Mouse (Mus musculus): ENCODE results near the gene Col6a1.

The Col6a1 gene

DNA sequence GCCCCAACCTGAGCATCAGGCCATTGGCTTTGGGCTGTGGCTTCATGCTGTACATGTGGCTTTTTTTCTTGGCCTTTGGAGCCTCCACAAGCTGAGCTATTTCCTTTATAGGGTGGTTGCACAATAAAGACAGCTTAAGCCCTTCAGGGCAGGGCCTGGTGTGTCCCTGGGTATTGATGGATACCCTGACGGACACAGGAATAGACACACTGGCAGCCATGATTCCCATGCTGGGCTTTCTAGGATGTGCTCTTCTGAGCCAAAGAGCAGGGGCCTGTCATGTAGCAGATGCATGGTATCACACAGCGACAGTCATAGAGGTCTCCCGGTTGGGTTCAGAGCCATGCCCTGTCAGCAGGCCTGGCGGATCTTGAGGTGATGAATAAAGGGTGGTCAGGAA, 898 bp upstream of the Col6a1 start:
- ATAC-seq (ENCODE audit: insufficient number of reproducible peaks, low FRiP score, low TSS enrichment): no peak

DNA sequence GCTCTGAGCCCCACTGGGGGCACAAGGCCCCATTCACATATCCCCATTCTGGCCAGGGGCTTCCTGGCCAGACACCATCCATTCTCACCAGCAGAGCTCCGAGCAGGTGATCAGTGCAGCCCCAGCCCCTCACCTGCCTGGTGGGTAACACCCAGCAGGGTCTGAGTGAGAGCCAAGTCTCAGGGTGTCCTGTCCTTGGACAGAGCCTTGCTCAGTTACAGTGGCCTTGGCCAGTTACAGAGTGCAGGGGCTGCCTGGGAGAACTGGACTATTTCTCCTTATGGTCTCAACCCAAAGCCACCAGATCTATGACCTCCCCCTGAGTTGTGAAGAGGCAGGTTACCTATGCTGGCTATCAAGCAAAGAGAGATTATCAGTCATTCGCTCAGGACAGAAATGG, 871 bp downstream of the Col6a1 start:
- no peak for ATAC-seq (ENCODE audit: insufficient number of reproducible peaks, low FRiP score, low TSS enrichment)

DNA sequence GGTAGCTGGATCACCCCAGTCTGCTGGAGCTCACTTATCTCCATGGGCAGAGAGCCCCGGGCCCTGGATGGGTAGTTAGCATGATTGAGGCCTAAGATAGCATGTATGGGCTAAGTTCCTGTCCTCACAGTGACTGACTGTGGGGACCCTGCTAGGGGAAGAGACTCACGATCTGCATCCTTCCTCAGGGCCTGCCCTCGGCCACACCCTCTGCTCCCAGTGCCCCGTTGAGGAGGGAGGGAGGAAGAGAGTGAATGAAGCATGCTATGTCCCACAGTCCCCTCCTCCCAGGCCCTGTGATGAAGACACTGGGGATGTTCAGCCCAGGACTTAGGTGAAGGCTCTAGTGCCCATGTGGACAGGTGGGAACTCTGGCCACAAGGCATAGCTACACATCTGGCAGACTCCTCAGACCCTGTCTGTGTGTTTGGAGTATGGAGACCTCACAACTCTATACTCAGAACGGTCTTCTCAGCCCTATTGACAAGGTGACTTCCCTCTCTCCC, 1.7 kb downstream of the Col6a1 start:
- no peak for ATAC-seq (ENCODE audit: insufficient number of reproducible peaks, low FRiP score, low TSS enrichment)

DNA sequence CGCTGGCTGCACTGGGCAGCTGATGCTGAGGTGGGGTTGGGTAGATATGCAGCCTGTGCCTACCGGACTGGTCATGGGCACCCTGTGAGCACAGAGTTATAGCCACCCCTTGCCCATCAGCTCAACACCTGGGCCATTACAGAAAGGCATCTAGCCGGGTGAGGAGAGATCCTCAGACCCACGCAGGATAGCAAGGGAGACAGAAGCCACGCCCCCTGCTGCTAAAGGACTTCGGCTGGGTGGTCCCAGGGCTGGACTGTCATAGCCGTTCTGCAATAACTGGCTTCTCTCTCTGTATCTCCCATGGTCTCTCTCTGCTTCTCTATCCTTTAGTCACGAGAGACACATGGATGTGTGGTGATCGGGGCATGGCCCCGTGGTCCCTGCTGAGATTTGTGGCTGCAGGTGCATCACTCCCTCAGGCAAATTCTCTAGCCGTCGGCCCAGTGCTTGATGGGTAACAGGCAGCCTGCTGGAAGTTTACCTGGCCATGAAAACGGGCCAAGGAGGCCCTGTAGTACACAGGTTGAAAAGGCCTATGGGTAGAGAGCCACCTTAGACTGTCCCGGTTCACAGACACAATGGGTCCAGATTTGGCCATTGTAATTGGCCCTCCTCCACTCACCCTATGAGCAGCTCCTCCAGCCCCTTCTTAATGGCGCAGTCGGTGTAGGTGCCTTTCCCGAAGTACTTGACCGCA, 3.1 kb downstream of the Col6a1 start:
- no peak for ATAC-seq (ENCODE audit: insufficient number of reproducible peaks, low FRiP score, low TSS enrichment)

DNA sequence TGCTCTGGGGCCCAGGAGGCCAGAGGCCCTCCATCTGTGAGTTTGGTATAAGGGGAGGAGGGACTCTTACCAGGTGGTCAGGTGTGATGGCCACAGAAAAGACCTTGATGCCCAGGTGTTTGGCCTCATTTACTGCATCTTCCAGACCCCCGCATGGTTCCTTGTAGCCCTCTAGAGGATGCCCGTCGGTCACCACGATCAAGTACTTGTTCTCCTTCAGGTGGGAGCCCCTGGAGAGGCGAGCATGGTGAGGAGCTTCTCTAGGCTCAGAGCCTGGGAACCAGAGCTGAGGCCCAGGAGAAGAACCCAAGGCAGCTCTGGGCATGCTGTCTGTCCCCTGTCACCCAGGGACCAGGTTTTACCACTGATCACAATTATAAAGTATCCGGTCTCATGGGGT, 4.2 kb downstream of the Col6a1 start:
- no peak for ATAC-seq (ENCODE audit: insufficient number of reproducible peaks, low FRiP score, low TSS enrichment)

DNA sequence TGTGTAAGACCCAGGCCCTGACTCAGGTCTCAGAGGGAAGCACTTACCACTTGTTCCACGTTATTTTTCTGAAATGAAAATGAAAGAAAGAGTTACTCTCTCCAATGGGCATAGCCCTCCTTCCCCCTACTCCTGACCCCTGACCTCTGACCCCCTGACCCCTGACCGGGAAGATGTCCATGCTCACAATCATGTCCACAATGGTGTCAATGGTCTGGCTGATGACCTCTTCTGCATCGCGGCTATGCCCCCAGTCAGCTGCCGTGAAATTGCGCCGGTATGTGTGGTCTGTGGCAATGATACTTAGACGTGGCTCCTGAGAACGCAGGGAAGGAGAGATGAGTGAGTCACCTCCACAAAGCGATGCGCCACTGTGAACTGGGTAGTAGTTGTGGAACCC, 4.8 kb downstream of the Col6a1 start:
- no peak for ATAC-seq (ENCODE audit: insufficient number of reproducible peaks, low FRiP score, low TSS enrichment)

DNA sequence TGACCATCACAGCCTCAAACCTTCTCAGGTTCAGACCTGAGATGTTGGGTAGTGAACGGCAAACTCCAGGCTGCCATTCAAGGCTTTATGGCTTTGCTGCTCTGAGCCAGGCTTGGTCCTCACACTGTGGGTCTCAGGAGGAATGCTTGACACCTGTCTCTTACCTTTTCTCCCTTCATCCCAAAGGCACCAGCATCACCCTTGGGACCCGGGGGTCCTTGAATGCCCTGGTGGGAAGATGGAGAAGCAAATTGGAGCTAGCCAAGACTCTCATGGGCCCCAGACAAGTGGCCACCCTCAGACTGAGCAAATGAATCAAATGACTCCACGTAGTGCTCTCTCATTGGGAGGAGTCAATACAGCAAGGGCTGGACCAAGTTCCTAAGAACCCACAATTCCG, 8.3 kb downstream of the Col6a1 start:
- no peak for ATAC-seq (ENCODE audit: insufficient number of reproducible peaks, low FRiP score, low TSS enrichment)

DNA sequence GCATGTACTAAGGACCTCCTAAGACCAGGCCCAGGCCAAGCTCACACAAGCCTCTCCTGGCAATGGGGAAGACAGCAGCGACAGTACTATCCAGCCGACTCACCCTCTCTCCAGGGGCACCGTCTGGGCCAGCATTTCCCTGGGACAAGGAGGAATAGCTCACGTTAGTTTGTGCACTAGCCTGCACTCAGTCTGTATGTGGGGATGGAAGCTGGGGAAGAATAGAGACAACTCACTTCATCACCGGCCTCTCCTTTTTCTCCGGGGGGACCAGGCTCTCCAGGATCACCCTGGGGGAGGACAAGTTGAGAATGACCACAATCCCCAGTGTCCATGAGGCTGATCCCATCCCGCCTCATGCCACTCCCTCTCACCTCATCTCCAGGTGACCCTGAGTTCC, 8.9 kb downstream of the Col6a1 start:
- no peak for ATAC-seq (ENCODE audit: insufficient number of reproducible peaks, low FRiP score, low TSS enrichment)

DNA sequence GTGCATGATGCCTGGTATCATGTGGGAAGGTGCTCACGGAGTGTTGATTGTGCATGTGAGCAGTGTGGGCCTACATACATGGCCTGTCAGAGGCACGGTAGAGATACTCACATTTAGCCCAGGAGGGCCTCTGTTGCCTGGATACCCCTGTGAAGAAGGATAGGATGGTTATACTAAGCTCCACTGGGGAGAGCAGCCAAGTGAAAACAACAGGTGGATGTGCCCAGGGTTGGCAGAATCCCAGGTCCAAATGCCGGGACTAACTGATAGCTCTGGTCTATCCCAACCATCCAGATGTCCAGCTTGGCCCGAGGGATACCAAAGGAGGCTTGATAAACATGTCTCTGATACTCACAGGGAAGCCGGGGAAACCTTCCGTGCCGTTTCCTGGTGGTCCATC, 11.7 kb downstream of the Col6a1 start:
- no peak for ATAC-seq (ENCODE audit: insufficient number of reproducible peaks, low FRiP score, low TSS enrichment)

DNA sequence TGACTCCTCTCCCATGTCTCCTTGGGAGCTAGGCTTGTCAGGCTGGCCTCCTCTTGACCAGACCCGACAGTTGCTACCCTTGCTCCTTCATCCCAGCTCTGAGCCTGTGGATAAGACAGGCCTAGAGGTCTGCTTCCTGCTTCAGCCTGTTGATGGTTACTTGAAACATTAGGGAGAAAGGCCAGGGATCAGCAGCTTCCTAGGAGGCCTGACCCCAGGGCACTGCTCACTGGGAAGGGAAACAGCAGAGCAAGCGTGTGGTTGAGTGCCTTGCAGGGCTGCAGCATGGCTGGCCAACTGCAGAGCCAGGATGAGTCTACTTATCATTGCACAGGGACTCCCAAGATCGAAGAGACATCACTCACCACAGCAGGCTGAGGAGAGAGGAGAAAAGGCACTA, 13.5 kb downstream of the Col6a1 start:
- ATAC-seq (ENCODE audit: insufficient number of reproducible peaks, low FRiP score, low TSS enrichment): no peak

DNA sequence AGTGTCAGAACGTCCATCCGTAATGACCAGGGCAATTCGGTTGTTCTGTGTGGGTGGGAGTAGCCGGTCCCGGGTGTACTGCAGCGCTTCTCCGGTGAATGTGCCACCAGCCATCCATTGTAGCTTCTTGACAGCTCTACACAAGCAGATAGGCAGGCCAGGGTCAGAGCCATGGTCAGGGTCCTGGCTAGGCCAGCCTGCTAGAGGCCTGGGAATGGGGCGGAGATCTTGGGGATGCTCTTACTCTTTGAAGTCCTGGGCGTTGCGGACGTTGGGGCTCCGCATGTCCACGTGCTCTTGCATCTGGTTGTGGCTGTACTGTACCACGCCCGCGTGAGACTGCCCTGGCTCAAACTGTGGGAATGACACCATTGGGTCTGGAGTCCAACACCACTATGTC, 14.6 kb downstream of the Col6a1 start:
- no peak for ATAC-seq (ENCODE audit: insufficient number of reproducible peaks, low FRiP score, low TSS enrichment)

DNA sequence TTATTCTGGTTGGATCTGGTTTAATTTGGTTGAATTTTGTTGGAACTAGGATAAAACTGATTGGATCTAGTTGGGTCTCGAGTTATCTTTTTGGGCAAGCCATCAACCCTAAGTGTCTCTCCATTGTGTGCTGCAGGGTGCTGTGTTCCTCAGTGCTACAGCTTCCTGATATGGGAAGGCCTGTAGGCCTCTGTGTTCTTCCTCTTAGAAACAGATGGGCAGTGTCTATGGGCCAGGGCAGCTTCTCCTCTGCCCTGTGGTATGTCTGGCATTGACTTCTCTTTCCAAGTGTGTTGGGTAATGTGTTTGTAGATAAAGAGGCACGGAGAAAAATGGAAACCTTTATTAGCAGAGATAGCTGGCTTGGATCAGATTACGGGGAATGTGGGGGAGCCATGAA, 17.5 kb downstream of the Col6a1 start:
- no peak for ATAC-seq (ENCODE audit: insufficient number of reproducible peaks, low FRiP score, low TSS enrichment)

DNA sequence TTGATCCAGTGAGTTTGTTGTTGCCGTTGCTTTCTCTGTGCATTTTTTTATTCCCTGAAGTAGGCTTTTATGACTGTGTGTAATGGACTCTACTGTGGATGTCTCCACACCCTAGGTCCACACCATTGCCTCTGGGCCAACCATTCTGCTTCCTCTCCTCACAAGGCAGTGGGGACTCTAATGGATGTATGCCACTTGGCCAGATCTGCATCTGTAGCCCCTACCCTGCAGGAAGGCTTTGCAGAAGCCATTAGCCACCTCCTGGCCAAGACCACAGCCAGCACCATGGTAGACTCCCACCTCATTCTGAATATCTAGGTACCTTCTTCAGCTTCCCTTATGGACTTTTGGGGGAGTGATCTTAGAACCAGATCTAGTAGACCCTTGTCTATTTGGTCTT, 18.4 kb downstream of the Col6a1 start:
- ATAC-seq (ENCODE audit: insufficient number of reproducible peaks, low FRiP score, low TSS enrichment): no peak

DNA sequence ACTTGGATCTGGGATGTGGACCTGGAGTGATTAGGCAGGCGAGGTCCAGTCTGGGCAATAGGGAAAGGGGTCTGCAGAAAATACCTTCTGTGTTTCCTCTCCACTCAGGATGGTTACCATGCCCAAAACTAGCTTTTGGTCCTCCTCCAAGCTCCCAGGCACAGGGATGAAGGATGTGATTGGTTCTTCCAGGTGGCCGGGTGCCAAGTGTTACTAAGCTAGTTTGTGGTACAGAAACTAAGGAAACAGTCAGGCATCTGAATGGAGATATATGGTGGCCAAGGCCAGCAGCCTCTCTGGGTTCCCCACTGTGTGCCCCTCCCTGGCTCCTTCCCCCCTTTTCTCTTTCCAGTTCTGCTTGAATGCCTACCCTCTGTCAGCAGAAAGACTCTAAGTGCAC, 19.0 kb downstream of the Col6a1 start:
- ATAC-seq (ENCODE audit: insufficient number of reproducible peaks, low FRiP score, low TSS enrichment): no peak

DNA sequence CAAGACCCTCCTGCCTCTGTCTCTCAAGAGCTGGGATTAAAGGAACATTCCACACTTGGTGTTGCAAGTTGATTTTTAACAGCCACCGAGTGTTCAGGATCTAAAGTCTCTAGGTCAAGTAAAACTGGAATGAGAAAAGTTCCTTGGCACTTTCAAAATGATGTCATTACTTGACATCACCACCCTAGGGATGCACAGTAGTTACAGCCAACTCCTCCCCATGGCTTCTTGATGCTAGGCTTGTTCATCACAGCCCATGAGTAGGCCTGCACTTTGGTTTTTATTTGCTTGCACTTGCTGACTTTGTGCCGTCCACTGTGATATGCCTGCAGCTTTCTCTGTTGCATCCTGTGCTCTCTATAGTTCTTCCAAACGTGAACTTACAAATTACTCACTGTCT, 21.6 kb downstream of the Col6a1 start:
- no peak for ATAC-seq (ENCODE audit: insufficient number of reproducible peaks, low FRiP score, low TSS enrichment)

DNA sequence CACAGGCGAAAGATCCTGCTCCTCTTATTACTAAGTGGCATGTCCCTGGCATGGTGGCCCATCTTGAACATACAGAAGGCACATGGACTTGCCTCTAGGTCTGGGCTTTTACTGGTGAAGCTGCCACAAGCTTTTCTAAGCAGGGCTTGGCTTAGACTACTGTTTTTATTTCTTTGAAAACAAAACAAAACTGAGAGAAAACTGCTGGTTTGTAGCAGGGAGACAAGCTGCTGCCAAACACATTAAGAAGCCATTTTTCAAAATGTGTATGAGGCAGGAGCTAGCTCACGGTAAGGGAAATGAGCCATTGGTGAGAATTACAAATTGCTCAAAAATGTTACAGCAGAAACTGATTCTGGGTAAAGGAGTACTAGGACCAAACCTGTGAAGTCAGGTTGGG, 24.5 kb downstream of the Col6a1 start:
- no peak for ATAC-seq (ENCODE audit: insufficient number of reproducible peaks, low FRiP score, low TSS enrichment)

DNA sequence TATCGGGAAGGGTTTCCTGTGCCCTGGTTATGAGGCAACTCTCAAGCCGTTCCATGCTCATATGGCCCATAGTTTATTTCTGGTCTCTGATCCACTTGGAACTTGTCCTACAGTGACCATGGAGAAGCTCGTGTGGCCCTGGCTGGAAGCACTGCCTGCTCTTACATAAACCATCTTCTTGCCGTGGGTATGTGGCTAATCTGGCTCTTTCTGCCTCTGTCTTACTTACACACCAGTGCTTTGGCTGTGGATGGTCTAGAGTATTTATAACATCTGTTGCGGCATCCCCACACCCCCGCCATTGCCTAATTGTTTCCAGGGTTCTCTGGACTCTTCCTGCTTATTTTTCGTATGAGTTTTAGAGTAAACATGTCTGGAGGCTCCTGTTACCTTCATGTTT, 26.2 kb downstream of the Col6a1 start:
- ATAC-seq (ENCODE audit: insufficient number of reproducible peaks, low FRiP score, low TSS enrichment): no peak

DNA sequence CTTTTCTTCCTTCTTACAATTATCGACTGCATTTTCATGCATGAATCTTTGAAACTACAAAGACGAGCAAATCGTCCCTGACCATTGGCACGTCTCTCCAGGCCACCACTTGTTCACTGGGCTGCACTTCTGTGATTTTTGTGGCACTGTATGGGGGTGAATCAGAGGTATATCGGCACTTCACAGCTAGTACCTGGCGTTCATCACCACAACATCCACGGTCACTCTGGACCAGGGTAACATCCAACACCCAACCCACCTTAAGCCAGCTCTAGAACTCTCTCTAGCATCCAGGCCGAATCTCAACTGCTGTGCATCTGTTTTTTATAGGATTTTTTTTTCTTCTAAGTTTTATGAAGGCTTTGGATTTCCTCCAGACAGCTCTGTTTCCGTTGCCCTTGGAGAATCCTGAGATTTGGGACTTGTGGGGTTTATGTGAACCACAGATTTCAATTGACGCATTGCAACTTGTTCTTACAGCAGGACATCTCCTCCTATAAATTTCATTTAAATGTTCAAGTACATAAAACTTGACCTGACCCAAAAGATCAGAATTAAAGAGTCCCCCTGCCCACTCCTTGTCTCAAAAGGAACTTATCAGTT, 30.6 kb downstream of the Col6a1 start:
- ATAC-seq (ENCODE audit: insufficient number of reproducible peaks, low FRiP score, low TSS enrichment): no peak

DNA sequence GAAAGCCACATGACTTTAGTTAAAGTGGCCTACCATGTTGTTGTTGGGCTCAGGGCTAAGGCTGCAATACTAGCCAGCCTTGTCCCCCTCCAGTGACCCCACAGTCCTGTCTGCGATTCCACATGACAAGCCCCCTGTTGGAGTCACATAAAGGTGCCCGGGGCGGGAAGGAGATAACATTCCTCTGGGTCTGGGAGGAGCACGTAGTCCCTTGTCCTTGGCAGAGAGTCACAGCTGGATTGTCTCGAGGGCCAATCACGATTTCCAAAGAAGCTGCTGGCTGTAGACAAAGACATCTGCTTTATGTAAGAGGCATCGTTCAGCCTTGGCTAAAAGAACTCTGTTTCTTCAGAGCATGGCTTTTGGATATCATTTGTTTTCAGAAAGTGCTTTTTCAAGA, 31.2 kb downstream of the Col6a1 start:
- ATAC-seq (ENCODE audit: insufficient number of reproducible peaks, low FRiP score, low TSS enrichment): no peak

DNA sequence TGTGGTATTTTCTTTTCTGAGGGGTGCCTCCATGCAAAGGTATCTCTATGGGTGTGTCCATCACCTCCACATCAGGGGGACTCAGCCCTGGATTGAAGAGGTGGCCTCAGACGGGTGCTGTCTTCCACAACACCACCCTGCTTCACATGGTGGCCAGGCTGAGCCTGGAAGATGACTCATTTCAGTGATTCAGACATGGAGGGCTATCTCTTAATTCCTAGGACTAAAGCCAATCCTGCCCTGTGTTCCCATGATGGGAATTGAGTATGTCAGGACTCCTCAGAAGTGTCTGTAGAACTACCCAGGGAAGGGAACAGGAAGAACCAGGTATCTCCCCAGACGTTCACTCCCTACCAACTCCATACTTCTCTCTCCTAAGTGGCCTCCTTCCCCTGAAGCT, 32.5 kb downstream of the Col6a1 start:
- ATAC-seq (ENCODE audit: insufficient number of reproducible peaks, low FRiP score, low TSS enrichment): no peak

DNA sequence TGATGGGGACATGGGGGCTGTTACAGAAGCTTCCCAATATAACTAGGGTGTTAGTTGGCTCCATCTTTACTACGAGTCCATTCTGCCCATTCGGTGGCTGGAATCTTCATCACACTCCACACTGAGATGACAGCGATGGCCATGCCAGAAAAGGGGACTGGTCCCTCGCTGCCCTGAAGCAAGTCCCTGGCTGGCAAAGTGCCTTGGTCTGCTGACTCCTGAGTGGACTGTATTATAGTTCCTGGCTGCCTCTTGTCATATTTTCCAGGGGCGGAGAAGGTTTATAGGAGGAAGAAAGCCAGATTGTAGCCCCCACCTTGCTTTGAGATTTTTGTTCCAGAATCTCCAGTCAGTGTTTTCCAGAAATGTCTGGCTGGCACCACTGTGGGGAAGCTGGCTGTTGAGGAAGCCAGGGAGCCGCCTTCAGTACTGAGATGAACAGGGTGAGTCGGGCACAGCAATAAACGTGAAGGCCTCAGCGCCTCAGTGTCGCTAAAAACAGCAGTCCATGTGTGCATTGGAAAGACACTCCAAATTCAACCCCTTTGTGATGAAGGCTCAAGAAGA, 40.4 kb downstream of the Col6a1 start:
- ATAC-seq (ENCODE audit: insufficient number of reproducible peaks, low FRiP score, low TSS enrichment): no peak

DNA sequence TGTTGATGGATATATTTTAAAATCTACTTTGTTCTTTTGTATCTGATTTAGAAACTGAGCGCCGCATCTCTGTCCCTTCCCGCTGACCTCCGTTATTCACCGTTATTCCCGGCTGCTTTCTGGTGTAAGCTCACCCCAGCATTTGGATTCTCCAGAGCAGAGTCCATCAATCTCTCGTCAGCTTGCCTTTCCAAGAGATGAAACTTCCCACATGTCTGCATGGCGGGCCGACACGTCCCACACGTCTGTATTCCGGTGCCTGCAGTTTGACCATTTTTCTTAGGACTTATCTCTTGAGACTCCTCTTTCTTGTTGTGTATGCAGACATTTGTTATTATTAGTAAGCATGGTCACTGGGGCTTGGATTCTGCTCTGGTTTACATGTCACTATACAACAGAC, 42.0 kb downstream of the Col6a1 start:
- ATAC-seq (ENCODE audit: insufficient number of reproducible peaks, low FRiP score, low TSS enrichment): no peak
